Mouse (Mus musculus) megakaryocyte, adult 5-6 weeks (primary cell): ENCODE data around the gene Hectd2. TPM values are rescaled to one million over a fixed set of nuclear protein-coding genes. Genes with fewer than 3 reads are reported as not detected.

Source experiments
- ATAC-seq: 2 replicates; pipeline ENCODE4 v1.8.0; 2016; ENCODE audit warnings: mild to moderate bottlenecking, inconsistent platforms; ENCODE audit not compliant: poor library complexity, severe bottlenecking
- total RNA-seq, 2 experiments: library from RNA; stranded (forward) in 1 of 2; stranded (reverse) in 1 of 2; fragments of 153-499, 151-499 nt in 1 of 2; fragments of 221-1000, 200-1000 nt in 1 of 2; gene quantifications; 2 replicates each; pipeline versions ENCODE4 v1.2.3 to v1.2.4; 2015 to 2017

Hectd2 gene
- total RNA-seq (2015), result 0.87 and 1.0 TPM in 2 replicates
- 0.61 and 0.70 TPM in 2 replicates for total RNA-seq (2017)

- ATAC-seq, result peak; percentile 79
Measured at GRCm38 (mm10) chr19:36554046-36554784, at the start of gene Hectd2. TSS of gene Hectd2 (plus strand) at chr19:36554639.

DNA sequence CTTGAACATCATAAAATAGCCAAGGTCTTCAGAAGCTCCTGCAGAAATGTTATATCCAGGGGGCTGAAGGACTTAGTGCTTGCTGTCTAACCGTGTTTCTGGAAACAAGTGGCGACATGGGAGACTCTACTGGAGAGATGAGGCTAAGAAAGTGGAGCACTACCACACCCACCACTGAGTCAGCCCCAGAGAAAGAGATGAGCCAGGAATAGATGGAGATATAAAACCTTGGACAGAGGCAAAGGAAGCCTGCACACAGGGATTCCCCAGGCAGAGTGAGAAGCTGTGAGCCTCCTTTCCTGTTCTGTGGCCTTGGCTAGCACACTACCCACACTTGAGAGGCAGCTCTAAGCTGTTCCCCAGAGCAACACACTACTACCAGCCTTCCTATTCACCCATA is 49.7 kb upstream of the Hectd2 start:
- no peak for ATAC-seq

GRCm38 (mm10) chr19:36511305-36511704 is 43.1 kb upstream of the Hectd2 start:
- no peak for ATAC-seq

GRCm38 (mm10) chr19:36518461-36518860 is 36.0 kb upstream of the Hectd2 start:
- ATAC-seq, result no peak

- no peak for ATAC-seq
Measured at GRCm38 (mm10) chr19:36521568-36521967, 32.9 kb upstream of the Hectd2 start.

GRCm38 (mm10) chr19:36522558-36523195 is 31.8 kb upstream of the Hectd2 start:
- peak; percentile 73 for ATAC-seq

GRCm38 (mm10) chr19:36525071-36525470 is 29.4 kb upstream of the Hectd2 start:
- ATAC-seq, result no peak

DNA sequence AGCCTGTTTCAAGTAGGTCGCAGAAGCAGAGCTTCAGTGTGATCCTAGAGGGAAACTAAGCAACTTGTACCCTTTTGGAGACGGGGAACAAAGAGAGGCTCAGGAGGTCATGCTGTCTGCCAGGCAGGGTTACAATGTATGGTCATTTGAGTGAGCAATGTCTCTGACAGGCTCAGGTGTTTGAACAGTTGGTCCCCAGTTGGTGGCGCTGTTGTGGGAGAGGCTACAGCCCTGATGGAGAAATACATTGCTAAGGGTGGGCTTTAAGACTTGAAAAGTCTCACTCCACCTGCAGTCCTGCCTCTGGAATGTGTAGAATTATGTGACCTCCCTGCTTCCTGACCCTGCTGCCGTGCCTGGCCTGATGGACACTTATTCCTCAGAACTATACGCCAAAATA is 21.4 kb upstream of the Hectd2 start:
- ATAC-seq, result peak; percentile 50; the same call in 1 of the 2 replicates

DNA sequence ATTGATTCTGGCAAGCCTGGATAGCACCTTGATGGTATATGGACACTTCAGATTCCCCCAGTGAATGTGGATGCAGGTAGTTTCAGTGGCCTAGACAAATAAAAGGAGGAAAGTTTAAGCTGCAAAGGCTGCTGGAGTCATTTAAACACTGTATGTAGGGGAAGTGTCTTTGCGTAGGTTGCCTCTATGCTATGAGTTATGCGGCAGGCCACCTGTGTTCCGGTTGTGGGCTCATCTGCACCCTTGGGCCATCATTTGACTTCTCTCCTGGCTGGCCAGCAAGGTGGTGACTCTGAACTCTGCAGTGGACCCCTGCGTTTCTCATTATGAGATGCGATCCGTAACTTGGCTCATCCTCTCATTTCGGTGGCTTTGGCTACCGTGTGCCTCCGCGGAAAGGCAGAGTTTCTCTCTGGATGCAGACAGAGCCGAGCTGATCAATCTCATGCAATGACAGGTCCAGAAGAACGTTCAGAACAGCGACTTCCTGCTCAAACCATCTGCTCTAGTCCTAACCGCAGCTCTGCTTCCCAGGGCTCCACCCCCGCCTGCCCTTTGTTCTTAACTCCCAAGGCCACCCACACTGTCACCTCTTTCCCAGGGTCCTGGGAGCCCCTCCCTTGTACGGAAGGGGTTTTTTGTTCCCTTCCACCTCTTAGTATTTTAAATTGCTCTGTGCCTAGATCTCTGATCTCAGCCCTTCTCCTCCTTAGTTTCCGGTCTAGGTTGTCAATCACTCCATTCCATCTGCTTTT is 20.3 kb upstream of the Hectd2 start:
- peak; percentile 30; the same call in 1 of the 2 replicates for ATAC-seq

DNA sequence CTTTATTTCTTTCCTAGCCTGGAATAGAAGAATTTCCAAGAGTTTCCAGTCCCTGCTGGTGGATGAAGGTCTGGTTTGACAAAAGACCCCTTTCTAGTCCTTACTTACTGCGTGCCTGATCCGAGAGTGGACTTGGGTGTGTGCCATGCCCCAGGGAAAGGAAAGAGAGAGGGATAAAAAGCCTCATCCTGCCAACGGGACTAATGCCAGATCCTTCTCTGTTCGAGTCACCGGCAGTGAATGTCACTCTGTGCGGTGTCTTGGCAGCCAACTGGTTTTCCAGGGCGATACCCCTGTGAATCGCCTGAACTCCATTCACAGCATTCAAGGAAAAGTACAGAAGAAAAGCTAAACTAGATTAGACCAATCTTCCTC is 19.7 kb upstream of the Hectd2 start:
- no peak for ATAC-seq

- ATAC-seq, result no peak
Measured at GRCm38 (mm10) chr19:36535186-36535585, 19.3 kb upstream of the Hectd2 start.

DNA sequence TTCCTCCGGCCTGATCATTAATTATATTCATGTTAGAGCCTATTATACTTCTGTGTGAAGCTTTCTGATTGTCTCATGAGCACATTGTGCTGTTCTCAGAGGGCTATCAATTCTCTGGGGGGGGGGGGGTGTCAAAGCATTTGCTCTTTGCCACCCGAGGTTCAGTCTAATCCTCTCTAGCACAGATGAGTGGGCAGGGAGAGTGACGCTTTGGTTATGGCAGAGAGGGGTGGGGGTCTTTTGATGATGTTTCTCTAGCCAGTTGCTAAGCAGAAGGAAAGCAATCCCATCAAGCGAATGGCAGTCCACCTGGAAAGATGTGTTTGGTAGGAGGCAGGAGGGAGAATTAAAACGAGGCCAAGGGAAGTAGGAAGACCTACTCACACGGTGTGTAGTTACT is 18.6 kb upstream of the Hectd2 start:
- no peak for ATAC-seq

DNA sequence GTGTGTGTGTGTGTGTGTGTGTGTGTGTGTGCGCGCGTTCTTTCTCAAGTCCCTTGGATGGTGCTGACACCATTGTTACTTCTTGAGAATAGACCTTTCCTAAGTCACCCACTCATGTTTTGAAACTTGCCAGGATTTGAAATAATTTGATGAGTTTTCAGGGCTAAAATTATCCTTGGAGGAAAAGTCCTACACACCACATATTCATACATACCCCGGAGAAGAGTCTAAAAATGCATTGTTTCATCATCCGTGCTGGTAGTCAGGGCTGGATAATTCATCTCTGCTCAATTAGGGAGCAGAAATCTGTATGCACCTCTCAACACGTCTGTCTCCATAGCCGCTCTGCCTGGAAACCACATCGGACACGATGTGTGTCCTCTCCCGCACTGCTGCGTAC is 17.5 kb upstream of the Hectd2 start:
- ATAC-seq, result no peak

DNA sequence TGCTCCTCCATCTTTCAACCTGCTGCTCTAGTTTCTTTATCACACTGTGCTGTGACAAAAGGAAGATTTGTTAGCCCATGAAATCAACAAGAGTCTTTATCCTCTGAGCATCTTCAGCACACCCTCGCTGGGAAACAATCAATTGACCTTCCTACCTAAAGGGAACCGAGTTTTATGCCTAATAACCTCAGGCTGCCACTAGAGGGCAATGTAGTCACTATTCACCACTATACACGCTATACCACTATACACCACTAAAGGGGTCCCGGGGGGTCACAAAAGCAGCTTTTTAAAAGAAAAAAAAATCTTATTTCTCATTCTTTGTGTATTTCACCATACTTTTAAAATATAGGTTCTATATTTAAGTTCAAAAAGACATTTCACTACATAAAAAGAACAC is 15.9 kb upstream of the Hectd2 start:
- peak; percentile 79 for ATAC-seq

DNA sequence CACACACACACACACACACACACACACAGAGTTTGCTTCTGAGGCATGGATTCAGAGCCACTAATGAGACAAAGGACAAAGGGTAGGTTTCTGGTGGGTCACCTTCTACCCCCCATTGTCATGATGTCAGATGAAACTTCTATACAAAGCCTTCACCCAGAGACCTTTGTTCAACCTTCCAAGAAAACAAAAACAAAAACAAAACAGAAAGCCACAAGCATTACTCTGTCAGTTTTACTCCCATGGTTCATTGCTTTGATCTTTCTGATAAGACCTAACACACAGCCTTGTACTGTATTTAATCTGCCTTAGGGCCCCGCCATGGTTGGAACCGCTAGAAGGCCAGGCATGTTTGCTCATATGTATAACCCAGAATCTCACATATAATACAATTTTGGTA is 15.1 kb upstream of the Hectd2 start:
- ATAC-seq, result no peak

DNA sequence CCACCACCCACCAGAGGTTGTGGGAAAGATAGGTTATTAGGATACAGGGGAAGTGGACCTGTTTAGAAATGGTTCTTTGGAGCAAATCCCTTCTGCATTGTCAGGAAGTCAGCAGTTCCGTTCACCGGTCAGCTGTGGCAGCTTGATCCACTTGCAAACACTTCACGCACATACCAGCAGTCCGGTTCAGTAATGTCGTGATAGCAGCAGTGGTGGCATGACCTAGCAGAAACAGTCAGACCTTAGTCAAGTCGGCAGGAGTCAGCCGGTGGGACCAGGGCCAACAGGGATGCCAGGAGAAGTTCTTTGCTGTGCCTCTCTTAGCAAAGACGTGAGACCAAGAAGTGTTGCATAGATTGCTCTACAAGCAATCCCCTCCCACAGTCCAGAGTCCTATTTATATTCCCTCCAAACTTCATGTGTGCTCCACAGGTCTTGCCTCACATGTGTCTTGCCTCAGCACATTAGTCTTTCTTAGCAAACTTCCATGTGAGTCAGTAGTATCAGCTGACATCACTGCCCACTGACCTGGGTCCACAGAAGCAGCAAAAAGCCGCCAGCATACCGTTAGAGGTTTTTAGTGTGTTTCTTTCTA is 14.3 kb upstream of the Hectd2 start:
- ATAC-seq, result no peak

DNA sequence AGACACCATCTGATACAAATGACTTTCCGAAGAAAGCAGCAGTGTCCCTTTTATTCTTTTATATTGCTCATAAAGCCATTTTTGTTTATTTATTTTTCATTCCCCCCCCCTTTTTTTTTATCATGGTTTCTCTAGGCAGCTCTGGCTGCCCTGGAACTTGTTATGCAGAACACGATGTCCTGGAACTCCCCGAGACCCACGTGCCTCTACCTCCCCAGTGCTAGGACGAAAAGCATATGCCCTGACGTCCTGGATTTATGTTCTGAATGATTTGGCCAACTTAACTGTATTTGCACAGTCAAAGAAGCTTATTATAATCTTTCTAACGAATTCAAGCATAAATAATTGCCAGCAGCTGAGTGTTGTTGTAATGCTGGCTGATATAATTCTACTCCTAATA is 13.7 kb upstream of the Hectd2 start:
- ATAC-seq, result no peak

DNA sequence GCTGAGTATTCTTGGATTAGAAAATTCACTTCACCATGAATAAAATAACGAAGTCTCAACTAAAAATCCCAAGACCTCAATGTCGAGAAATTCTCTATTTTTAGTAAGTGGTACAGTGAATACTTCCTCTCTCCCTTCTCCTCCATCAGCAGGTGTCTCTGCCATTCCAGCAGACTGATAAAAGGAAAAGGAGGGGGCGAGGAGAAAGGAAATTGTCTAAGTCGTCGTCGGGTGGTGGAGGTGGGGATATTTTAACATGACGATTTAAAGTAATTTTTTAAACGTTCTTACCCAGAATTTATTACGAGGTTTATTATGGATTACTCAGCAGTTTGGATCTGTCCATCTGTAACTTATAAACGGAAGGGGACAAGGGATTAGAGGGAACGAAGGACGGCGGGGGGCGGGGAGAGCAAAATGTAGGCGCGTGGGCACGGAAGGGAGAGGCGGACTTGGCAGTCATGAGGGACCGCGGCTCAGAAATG is 836 bp upstream of the Hectd2 start:
- ATAC-seq, result peak; percentile 43

DNA sequence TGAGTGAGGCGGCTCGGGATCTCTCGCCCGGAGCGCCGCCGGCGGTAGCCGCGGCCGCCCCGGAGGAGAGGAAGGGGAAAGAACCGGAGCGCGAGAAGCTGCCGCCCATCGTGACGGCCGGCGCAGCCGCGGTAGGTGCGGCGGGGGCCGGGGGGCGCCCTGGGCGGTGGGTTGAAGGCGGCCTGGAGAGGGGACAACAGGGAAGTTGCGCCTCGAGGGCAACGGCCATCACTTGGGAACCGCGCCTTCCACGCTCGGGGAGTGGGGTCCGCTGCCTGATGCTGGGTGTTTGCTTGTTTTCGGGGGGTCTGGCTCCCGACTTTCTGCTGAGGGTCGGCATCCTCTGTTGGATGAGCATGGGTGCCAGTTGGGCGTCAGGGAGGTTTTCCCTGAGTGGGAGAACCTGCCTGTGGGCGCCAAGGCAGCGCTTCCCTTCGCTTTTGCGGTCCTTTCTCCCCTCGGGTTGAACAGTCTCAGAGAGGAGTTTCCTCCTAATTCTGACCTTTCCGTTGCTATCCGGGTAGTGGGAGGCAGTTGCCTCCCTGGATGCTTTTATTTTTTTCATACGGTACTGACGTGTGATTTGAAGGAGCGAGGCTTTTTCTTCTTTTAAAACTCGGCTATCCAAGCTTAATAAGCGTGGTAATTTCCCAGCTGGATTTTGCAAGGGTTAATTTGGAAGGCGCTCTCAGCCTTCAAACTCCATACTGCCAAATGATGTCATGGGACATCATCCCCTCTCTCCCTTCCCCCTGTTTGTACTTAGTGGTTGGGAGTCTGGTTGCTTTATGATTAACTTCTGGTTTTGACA is 551 bp downstream of the Hectd2 start:
- ATAC-seq, result no peak

DNA sequence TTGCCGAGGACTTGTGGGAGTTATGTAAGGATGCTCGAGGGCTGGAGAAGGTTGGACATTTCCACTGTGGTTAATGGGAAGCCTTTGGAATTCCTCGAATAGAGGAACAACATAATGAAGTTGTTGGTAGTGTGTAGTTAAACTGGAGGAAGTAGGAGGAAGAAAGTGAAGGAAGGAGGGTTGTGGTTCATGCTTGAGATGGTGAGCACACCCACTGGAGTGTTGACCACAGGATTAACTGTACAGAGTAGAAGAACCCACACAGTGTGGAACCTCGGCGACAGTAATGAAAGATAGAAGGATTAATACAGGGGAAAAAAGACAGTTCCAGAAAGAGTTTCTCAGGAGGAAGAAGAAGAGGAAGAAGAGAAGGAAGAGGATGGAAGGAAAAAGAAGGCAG is 4.9 kb downstream of the Hectd2 start:
- ATAC-seq, result peak; percentile 43
